Mouse (Mus musculus) heart, adult 2 months (tissue): ENCODE measurements at regions not wholly inside any gene's neighbourhood (a gene's known extent, or its start where the extent isn't known, plus 50 kb on each side); places are given as distances from the start of the nearest gene placed in this dataset.

Experiments used
- CTCF ChIP-seq: fragments of 200-600 bp; IDR thresholded peaks from 2 replicates; pipeline ENCODE4 v1.8.1; 2022; ENCODE audit warnings: antibody characterized with exemption, mild to moderate bottlenecking, moderate library complexity
- EP300 ChIP-seq: fragments of 200-500 bp; IDR thresholded peaks from 2 replicates; pipeline ENCODE4 v1.6.1; 2011; ENCODE audit warnings: low read depth, low read length, control low read depth; ENCODE audit not compliant: insufficient read depth
- POLR2A ChIP-seq: fragments of 200-500 bp; IDR thresholded peaks from 2 replicates; pipeline ENCODE4 v1.6.1; 2011; ENCODE audit warnings: mild to moderate bottlenecking, low read depth, low read length, control low read depth; ENCODE audit not compliant: insufficient read depth

- TF ChIP-seq CTCF (peak; percentile 32), POLR2A (no peak), EP300 (no peak)
Observed at GRCm38 (mm10) chr14:46505266-46505665, 114.8 kb upstream of the Bmp4 start.
